Mouse (Mus musculus): Measurements from ENCODE around the gene Snta1. TPM values are rescaled to one million over a fixed set of nuclear protein-coding genes. Genes with fewer than 3 reads are reported as not detected.

The Snta1 gene
- polyA plus RNA-seq (2012; rRNA removed): 4.0 and 4.5 TPM in 2 replicates

DNA sequence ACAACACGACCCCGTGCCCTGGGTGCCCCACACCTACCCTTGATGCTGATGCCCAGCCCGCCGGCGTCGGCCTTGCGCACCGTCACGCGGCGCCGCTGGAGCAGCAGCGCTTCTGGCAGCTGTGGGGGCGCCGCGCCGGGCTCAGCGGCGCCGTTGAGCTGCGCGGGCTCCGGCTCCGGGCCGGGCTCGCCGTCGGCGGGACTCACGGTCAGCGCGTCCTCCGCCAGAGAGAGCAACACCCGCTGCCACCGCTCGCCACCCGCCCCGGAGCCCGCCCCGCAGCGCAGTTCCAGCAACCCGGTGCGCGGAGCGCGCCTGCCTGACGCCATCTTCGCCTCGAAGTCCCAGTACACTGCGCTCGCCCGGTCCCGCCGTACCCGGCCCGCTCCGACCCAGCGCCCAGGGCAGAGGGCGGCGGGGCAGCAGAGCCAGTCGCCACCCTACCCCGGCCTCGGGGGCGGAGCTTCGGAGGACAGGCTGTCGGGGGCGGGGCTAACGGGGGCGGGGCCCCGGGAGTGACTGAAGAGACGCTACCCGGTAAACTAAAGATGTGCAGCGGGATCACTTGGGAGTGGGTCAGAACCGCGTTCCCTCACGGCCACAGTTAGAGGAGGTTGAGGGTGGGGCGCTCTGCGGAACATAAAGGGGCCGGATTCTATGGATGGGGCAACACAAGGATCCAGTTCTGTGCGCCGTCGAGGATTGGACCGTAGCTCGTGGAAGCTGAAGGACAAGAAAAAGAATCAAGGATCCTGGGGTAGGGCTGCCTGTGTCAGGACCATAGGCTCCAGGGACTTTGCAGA is at the start of gene Snta1:
Gene Snta1, minus strand, starts transcription at position 457 of the 803 bp plus-strand sequence.

DNA sequence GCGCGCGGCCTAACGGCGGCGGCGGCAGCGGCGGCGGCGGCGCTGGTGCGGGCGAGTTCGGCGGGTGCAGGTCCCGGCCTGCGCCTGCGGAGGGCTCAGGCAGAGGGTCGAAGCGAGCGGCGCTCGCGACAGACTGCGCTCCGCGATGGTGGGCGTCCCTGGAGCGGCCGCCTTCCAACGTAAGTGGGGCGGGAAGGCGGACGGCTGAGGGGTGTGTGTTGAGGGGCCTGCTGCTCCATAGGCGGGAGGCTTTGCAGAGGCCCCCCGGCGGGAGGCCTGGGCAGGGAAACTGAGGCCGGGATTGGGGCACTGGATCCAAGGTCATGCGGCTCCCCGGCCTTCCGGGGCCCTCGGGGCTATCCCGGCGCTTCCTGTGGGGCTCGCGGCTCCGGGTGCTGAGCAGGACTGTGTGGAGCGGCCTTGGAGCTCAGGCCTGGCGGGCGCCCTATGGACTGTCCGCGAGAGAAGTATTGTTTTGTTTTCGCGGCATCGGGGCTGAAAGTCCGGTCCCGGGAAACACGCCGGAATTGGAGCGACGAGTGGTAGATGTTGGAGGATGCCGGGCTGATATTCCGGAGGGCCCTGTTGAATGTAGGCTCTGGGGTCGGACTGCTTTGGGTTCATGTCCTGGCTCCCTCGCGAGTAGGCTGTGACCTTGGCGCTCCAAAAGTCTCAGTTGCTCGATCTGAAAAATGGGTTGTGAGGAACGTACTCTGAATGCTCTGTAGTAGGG is 28.7 kb upstream of the Snta1 start, which contains the start of gene Cbfa2t2:
Gene Cbfa2t2, plus strand, starts transcription at position 24 of the 733 bp plus-strand sequence.

GRCm38 (mm10) chr2:154372842-154373500 is 34.9 kb downstream of the Snta1 start, which contains the start of gene Cdk5rap1:
Gene Cdk5rap1 (minus strand): TSS chr2:154373010.

Other genes starting within 250 kb of the Snta1 start
- gene Bpifa5, start 245.5 kb downstream of the Snta1 start, polyA plus RNA-seq (2012; rRNA removed): not detected in 2 replicates
- gene Bpifb1, start 217.3 kb downstream of the Snta1 start, polyA plus RNA-seq (2012; rRNA removed): 0.05 and 0.07 TPM in 2 replicates
- not detected in 2 replicates for gene Bpifb5, start 184.4 kb downstream of the Snta1 start, polyA plus RNA-seq (2012; rRNA removed)
- gene Bpifb9a, start 150.2 kb downstream of the Snta1 start, polyA plus RNA-seq (2012; rRNA removed): 0.01 TPM in 1 of 2 replicates, not detected in the other
- not detected in 2 replicates for gene Bpifb9b, start 100.9 kb downstream of the Snta1 start, polyA plus RNA-seq (2012; rRNA removed)
- gene Cdk5rap1, start 35.1 kb downstream of the Snta1 start, polyA plus RNA-seq (2012; rRNA removed): 9.5 and 15.7 TPM in 2 replicates
- 4.2 and 4.5 TPM in 2 replicates for gene Cbfa2t2, start 28.4 kb upstream of the Snta1 start, polyA plus RNA-seq (2012; rRNA removed)
- gene 1700003F12Rik, start 139.0 kb upstream of the Snta1 start, polyA plus RNA-seq (2012; rRNA removed): 4.5 and 5.8 TPM in 2 replicates
- gene Actl10, start 143.7 kb upstream of the Snta1 start, polyA plus RNA-seq (2012; rRNA removed): 0.01 and 0.02 TPM in 2 replicates
- 0.56 and 0.81 TPM in 2 replicates for gene Necab3, start 150.8 kb upstream of the Snta1 start, polyA plus RNA-seq (2012; rRNA removed)
- 14.6 and 16.7 TPM in 2 replicates for gene E2f1, start 161.8 kb upstream of the Snta1 start, polyA plus RNA-seq (2012; rRNA removed)
- gene Pxmp4, start 195.6 kb upstream of the Snta1 start, polyA plus RNA-seq (2012; rRNA removed): 66.2 and 70.8 TPM in 2 replicates
- gene Zfp341, start 205.2 kb upstream of the Snta1 start, polyA plus RNA-seq (2012; rRNA removed): 1.9 and 2.2 TPM in 2 replicates
- 0.07 and 0.22 TPM in 2 replicates for gene 4930519P11Rik, start 205.3 kb upstream of the Snta1 start, polyA plus RNA-seq (2012; rRNA removed)
- gene Chmp4b, start 243.6 kb upstream of the Snta1 start, polyA plus RNA-seq (2012; rRNA removed): 99.6 and 100 TPM in 2 replicates

All from liver, embryonic 18 days (tissue).